Mouse (Mus musculus) intestine, postnatal 0 days (tissue): ENCODE data around the gene Gpr61. TPM values are rescaled to one million over a fixed set of nuclear protein-coding genes. Genes with fewer than 3 reads are reported as not detected.
A peak's percentile ranks its signal among the peaks of the same experiment; 100 is the strongest.

Source experiments
- ATAC-seq: fragments of 200-750 bp; cut with Nextera tagmentation; 2 replicates; pipeline ENCODE4 v1.8.0; 2017; ENCODE audit warnings: mild to moderate bottlenecking, moderate TSS enrichment, moderate library complexity
- H3K27ac ChIP-seq: fragments of 300-500 bp; sonication (generic); 2 replicates; pipeline ENCODE4 v1.5.1; 2014; ENCODE audit warnings: mild to moderate bottlenecking, low read depth, low read length, moderate library complexity
- H3K27me3 ChIP-seq: fragments of 300-500 bp; sonication (generic); replicated peaks from 2 replicates; pipeline ENCODE4 v1.6.1; 2014; ENCODE audit warnings: low read length, mixed read lengths; ENCODE audit not compliant: control insufficient read depth, insufficient read depth
- H3K36me3 ChIP-seq: fragments of 300-500 bp; sonication (generic); 2 replicates; pipeline ENCODE4 v1.6.1; 2014; ENCODE audit warnings: mild to moderate bottlenecking, moderate library complexity; ENCODE audit not compliant: control insufficient read depth, insufficient read depth
- H3K4me1 ChIP-seq: fragments of 300-500 bp; sonication (generic); replicated peaks from 2 replicates; pipeline ENCODE4 v1.6.1; 2014; ENCODE audit warnings: antibody characterized with exemption, low read length, mixed read lengths; ENCODE audit not compliant: control insufficient read depth, insufficient read depth
- H3K4me2 ChIP-seq: fragments of 300-500 bp; sonication (generic); replicated peaks from 2 replicates; pipeline ENCODE4 v1.6.1; 2014; ENCODE audit warnings: low read depth, mild to moderate bottlenecking, moderate library complexity
- H3K4me3 ChIP-seq: fragments of 300-500 bp; sonication (generic); 2 replicates; pipeline ENCODE4 v1.5.1; 2014; ENCODE audit warnings: low read depth, low read length
- H3K9ac ChIP-seq: fragments of 300-500 bp; sonication (generic); 2 replicates; pipeline ENCODE4 v1.6.1; 2014; ENCODE audit warnings: mild to moderate bottlenecking, low read depth, low read length
- H3K9me3 ChIP-seq: fragments of 300-500 bp; sonication (generic); 2 replicates; pipeline ENCODE4 v1.6.1; 2016; ENCODE audit warnings: mixed run types; ENCODE audit not compliant: control insufficient read depth
- CTCF ChIP-seq: sonication (generic); IDR thresholded peaks from 2 replicates; pipeline ENCODE4 v1.5.1; 2016; ENCODE audit warnings: low read depth, mild to moderate bottlenecking, control low read depth, antibody characterized with exemption, moderate library complexity
- WGBS: fragments of 180-500 bp; shearing (Covaris S2); extraction: QIAGEN DNeasy Blood & Tissue Kit; methylation state at CpG from one replicate; pipeline ENCODE4 v1.1.7; 2014; 5-methylcytosine and 5-hydroxymethylcytosine counted together
- polyA plus RNA-seq: library from polyadenylated mRNA; unstranded; fragments of >200 nt; fragmentation: Nextera tagmentation; extraction: Ambion mirVana; gene quantifications from 2 replicates; pipeline ENCODE4 v1.2.1, GENCODE M21; 2015

The Gpr61 gene
- polyA plus RNA-seq, 1 experiment from 2014 or later = 0.05 TPM

GRCm38 (mm10) chr3:108124131-108124530 is 30.6 kb downstream of the Gpr61 start:
- no peak for TF ChIP-seq CTCF
- peaks cover 22% of the 10 kb centered on the region; the same call in 1 of the 2 replicates for H3K36me3 ChIP-seq
- no peak overlapping the region for H3K4me2 ChIP-seq
- WGBS = 21% methylated on average over 1 of the region's 1 CpGs
- no peak overlapping the region for H3K9ac ChIP-seq
- no peak overlapping the region for H3K4me3 ChIP-seq
- no peak overlapping the region; the same call in 1 of the 2 replicates for H3K27ac ChIP-seq
- ATAC-seq = peak; percentile 76
- no peaks in the 10 kb centered on the region for H3K9me3 ChIP-seq
- peaks cover 2% of the 10 kb centered on the region; the same call in 1 of the 2 replicates for H3K4me1 ChIP-seq
- H3K27me3 ChIP-seq = no peaks in the 10 kb centered on the region

- Histone ChIP-seq H3K27ac (no peak overlapping the region), H3K4me3 (no peak overlapping the region), H3K36me3 (peaks cover 23% of the 10 kb centered on the region), H3K9ac (no peak overlapping the region), H3K4me1 (no peaks in the 10 kb centered on the region; the same call in 1 of the 2 replicates), H3K4me2 (no peak overlapping the region), H3K9me3 (no peaks in the 10 kb centered on the region), H3K27me3 (no peaks in the 10 kb centered on the region)
- TF ChIP-seq CTCF = no peak
- 78% methylated on average over 5 of the region's 5 CpGs for WGBS
- no peak for ATAC-seq
These were observed 31.4 kb downstream of the Gpr61 start for GRCm38 (mm10) chr3:108123242-108123641.

GRCm38 (mm10) chr3:108121101-108121500 is 33.6 kb downstream of the Gpr61 start:
- Histone ChIP-seq H3K27me3 (no peaks in the 10 kb centered on the region), H3K4me3 (no peak overlapping the region), H3K9me3 (no peaks in the 10 kb centered on the region), H3K36me3 (peaks cover 35% of the 10 kb centered on the region), H3K27ac (no peak overlapping the region), H3K4me2 (no peak overlapping the region), H3K9ac (no peak overlapping the region), H3K4me1 (no peaks in the 10 kb centered on the region; the same call in 1 of the 2 replicates)
- 78% methylated on average over 3 of the region's 3 CpGs for WGBS
- no peak for TF ChIP-seq CTCF
- ATAC-seq = no peak

GRCm38 (mm10) chr3:108117465-108117864 is 37.2 kb downstream of the Gpr61 start:
- no peak for TF ChIP-seq CTCF
- H3K4me3 ChIP-seq = no peak overlapping the region
- H3K4me2 ChIP-seq = no peak overlapping the region
- H3K27me3 ChIP-seq = no peaks in the 10 kb centered on the region
- no peak overlapping the region for H3K9ac ChIP-seq
- H3K27ac ChIP-seq = no peak overlapping the region
- 91% methylated on average over 6 of the region's 6 CpGs for WGBS
- no peaks in the 10 kb centered on the region for H3K9me3 ChIP-seq
- no peak for ATAC-seq
- peaks cover 43% of the 10 kb centered on the region for H3K36me3 ChIP-seq
- H3K4me1 ChIP-seq = no peaks in the 10 kb centered on the region; the same call in 1 of the 2 replicates

- Histone ChIP-seq H3K4me3 (no peak overlapping the region), H3K9ac (no peak overlapping the region), H3K27ac (peak overlapping the region; percentile 60; the same call in 1 of the 2 replicates), H3K9me3 (no peaks in the 10 kb centered on the region), H3K36me3 (peaks cover 54% of the 10 kb centered on the region), H3K4me1 (no peaks in the 10 kb centered on the region; the same call in 1 of the 2 replicates), H3K27me3 (no peaks in the 10 kb centered on the region), H3K4me2 (no peak overlapping the region)
- WGBS = 49% methylated on average over 7 of the region's 7 CpGs
- peak; percentile 75 for ATAC-seq
- no peak for TF ChIP-seq CTCF
These were observed 40.9 kb downstream of the Gpr61 start for GRCm38 (mm10) chr3:108113591-108114289.

- no peaks in the 10 kb centered on the region for H3K9me3 ChIP-seq
- 56% methylated on average over 4 of the region's 4 CpGs for WGBS
- H3K27me3 ChIP-seq = no peaks in the 10 kb centered on the region
- ATAC-seq = peak; percentile 80
- H3K9ac ChIP-seq = no peak overlapping the region
- H3K36me3 ChIP-seq = peaks cover 58% of the 10 kb centered on the region
- no peak overlapping the region for H3K4me2 ChIP-seq
- no peak overlapping the region for H3K4me3 ChIP-seq
- H3K4me1 ChIP-seq = no peaks in the 10 kb centered on the region; the same call in 1 of the 2 replicates
- H3K27ac ChIP-seq = peak overlapping the region; percentile 60
- TF ChIP-seq CTCF = no peak
These were observed 42.0 kb downstream of the Gpr61 start for GRCm38 (mm10) chr3:108112666-108113065.
